Mouse (Mus musculus) Muller cell, postnatal 12 days (primary cell): ENCODE measurements around the gene Zfp607b.

ENCODE experiments used
- DNase-seq: peaks from one replicate; pipeline ENCODE4 v3.0.0-alpha.2; 2015; ENCODE audit errors: inconsistent ontology term

Gene Zfp607b

DNA sequence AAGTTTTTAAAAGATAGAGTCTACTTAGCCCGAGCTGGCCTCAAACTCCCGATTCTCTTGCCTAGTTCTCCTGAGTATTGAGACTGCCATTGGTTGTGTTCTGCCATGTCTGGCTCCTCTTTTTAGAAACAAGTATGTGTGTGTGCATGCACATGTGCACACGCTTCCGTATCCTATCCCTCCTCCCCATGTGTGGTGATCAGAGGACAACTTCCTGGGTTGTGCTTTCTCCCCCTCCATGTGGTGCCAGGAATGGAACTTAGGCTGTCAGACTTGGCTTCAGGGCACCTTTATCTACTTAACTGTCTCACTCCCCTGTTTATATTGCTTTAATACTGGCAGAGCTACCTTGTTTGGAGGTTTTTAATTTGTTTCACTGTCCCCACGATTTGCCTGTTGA is 3.9 kb upstream of the Zfp607b start:
- DNase-seq = no peak

- DNase-seq = peak; percentile 43
These were observed 3.5 kb upstream of the Zfp607b start for GRCm38 (mm10) chr7:27685681-27686080.

- DNase-seq = no peak
These were observed 2.1 kb upstream of the Zfp607b start for GRCm38 (mm10) chr7:27687043-27687442.

GRCm38 (mm10) chr7:27687836-27688235 is 1.3 kb upstream of the Zfp607b start:
- DNase-seq = no peak

GRCm38 (mm10) chr7:27688246-27688788 is 823 bp upstream of the Zfp607b start:
- DNase-seq = no peak

GRCm38 (mm10) chr7:27691076-27691475 is 1.9 kb downstream of the Zfp607b start:
- no peak for DNase-seq

DNA sequence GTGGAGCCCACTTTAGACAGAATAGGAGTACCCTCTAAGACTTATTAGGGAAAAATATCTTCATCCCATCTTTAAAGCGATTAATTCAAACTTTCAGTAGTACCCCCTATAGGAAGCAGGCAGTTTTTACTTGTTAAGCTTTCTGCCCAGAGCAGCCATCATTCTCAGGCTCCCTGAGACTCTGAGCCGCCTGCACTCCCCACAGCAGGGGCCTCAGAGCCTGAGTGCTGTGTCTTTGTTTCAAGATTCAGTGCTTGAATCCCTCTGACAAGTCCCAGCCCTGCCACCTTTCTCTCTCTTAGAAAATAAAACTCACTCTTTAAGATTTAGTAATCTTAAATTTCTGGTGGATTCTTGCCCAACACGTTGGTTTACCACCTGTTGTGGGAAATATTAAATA is 7.6 kb downstream of the Zfp607b start:
- no peak for DNase-seq

GRCm38 (mm10) chr7:27710402-27710801 is 21.3 kb downstream of the Zfp607b start:
- DNase-seq = no peak

DNA sequence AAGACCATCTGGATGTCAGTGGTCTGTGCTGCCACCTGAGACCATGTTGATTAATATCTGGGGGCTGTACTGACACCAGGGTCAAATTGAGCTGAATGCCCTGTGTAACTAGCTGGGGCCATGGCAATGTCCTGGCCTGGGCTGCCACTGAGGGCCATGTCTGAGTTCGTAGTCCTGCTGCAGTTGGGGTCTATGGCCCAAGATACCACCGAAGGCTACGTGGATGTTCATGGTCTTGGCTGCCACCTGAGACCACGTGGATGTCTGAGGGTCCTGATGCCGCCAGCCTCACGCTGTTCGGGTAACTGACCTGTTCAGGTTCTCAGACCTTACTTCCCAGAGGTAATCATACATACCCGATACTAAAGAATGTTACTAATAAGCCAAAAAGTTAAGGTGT is 32.8 kb downstream of the Zfp607b start:
- no peak for DNase-seq

DNA sequence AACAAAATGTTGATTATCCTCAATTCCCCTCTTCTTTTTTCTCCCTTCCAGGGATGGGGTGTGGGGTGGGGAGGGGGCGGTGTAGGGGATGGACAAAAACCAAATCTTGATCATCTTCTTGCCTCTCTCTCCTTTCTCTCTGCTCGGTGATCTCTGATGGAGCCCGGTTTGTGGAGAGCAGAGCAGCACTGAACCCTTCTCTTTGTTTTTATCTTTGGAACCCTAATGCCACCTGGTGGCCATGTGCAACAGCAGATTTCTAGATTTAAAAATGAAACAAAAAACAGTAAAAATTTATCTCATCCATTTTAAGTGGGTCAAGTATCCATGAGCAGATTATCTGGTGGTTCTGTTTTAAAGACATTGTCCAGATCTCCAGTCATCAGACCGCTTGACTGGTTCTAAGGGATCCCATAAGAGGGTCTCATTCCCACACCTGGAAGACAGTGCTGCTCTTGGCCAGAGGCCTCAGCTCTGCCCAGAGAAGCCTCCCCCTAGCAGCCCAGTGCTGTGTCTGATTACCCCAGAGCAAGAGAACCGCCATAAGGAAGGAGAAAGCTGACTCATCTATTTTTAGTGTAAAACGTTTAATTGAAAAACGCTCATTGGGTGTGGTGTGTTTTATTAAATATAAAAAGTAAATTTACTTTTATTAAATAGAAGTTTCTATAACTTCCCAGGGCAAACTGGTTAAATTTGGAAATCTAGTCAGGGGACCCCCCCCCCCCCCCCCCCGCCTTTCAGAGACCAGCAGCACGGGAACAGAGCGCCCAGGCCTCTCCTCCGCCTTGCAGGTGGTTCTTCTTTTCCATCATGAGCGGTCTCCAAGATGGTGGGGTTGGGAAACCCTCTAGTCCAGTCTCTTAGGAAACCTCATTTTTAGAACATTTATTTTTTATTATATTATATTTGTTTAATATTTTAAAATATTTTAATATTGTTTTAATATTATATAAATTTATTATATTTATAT is 36.7 kb downstream of the Zfp607b start:
- DNase-seq = peak; percentile 68

DNA sequence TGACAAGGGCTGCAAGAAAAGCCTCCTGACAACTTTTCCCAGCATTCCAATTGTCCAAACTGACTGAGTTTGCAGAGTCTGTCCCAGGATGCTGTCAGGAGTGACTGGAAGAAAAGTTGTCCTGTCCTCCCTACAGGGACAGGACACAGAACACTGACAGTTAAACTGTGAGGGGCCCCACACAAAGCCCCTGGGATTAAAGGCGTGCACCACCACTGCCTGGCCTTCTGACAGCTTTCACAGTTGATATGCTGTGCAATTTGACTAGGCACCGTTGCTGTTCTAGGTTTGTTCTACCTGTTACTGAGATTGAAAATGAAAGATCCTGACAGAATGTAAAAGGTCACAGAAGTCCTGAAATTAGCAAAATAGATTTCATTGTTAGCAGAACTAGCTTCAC is 38.3 kb downstream of the Zfp607b start:
- DNase-seq = no peak

DNA sequence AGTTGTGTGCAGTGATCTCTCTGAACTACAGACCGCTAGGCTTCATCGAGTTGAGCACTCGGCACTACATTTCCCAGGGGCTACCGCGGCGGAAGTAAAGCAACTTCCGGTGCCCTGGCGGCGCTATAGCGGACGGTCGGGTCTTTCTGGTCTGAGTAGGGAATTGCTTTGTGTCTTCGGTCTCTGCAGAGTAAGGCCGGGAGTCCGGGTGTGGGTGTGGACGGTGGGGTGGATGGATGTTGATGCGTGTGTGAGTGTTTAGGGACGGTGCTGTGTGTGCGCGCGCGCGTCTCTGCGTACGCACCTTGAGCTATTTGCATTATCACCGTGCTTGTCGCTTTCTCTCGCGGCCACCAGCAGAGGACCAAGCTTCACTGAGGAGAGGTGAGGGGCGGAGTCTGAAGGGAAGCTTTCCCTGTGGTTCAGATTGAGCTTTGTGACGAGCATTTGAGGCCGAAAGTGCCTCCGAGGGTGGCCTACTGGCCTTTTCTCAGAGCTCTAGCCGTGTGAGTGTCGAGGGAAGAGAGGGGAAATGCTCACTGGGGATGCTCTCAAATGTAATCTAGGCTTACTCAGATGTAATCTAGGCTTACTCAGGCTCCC is 42.2 kb downstream of the Zfp607b start, which contains the start of gene Zfp60:
Zfp60 (plus strand) TSS at position 109 of the 603 bp plus-strand sequence.
- DNase-seq = peak; percentile 89

- DNase-seq = peak; percentile 63
These were observed 42.8 kb downstream of the Zfp607b start for GRCm38 (mm10) chr7:27731946-27732345.

DNA sequence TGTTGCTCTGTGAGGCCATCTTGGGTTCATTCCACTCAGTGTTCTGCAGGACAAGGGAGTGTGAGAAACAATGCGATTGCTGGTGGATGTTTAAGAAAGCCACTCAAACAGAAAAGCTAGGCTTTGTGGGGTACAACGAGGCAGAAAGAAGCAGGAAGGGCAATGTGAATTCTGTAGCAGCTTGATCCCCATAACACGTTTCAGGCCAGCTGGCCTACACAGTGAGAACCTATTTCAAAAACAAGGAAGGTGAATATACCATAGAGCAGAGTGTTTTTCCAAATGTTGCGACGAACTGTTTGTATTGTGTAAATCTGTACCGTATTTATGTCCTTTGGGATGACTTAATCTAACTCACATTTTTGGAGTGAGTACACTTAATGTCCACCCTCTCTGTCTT is 43.4 kb downstream of the Zfp607b start:
- no peak for DNase-seq

- DNase-seq = peak; percentile 7
These were observed 46.3 kb downstream of the Zfp607b start for GRCm38 (mm10) chr7:27735457-27735856.
